Mouse (Mus musculus): ENCODE results near the gene Slx4ip.

GRCm38 (mm10) chr2:136938249-136938648, 47.2 kb downstream of the Slx4ip start:
- TF ChIP-seq CTCF (IDR thresholded peaks at IDR 0.05; ENCODE audit: low read depth, low read length) (no peak), POLR2A (IDR thresholded peaks at IDR 0.05; ENCODE audit: extremely low read depth, insufficient read depth, low read length) (no peak)

Data from liver, adult 2 months (tissue).